Mouse (Mus musculus) thymus, postnatal 4 days (tissue): ENCODE data around the gene Zfyve19.

Experiments used
- DNase-seq: peaks from one replicate; pipeline ENCODE4 v3.0.0; 2021

Zfyve19 gene

DNA sequence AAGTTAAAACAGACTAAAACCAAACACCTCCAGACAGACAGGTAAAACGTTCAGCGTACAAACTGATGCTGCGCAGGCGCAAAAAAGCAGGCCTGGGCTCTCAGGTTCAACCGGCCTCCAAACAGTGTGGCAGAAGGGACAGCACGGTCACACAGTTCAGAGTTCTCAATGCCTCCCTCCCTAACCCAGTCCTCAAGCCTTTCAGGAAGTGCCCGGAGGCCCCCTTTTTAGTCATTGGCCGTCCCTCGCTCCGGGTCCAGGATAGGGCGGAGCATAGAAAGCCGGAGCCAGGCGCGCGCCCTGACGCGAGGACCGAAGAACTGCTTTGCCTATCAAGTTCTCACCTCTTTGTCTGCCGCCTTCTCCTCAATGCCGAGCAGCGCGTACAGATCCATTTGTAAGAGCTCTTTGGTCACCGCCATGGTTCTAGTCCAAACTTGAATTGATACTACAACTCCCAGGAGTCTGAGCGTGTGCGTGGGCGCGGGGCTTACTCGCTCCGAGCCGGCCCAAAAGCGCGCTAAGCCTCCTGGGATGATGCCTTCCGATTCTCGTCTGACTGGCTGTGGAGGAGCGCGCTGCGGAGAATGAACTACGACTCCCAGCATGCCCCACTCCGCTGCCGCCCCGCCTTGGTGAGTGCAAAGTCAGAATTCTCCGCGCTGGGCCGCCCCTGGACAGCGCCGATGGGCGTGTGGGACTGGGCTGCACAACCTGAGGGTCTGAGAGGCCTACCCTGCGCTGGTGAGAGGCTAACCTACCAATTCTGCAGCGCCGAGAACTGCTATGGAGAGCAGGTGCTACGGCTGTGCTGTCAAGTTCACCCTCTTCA, at the start of gene Zfyve19, which contains the start of gene Dnajc17:
Gene Zfyve19 (plus strand): TSS at position 274 of the 832 bp plus-strand sequence.
Gene Dnajc17 (minus strand): TSS at position 452 of the 832 bp plus-strand sequence.
- peak; percentile 94 for DNase-seq

DNA sequence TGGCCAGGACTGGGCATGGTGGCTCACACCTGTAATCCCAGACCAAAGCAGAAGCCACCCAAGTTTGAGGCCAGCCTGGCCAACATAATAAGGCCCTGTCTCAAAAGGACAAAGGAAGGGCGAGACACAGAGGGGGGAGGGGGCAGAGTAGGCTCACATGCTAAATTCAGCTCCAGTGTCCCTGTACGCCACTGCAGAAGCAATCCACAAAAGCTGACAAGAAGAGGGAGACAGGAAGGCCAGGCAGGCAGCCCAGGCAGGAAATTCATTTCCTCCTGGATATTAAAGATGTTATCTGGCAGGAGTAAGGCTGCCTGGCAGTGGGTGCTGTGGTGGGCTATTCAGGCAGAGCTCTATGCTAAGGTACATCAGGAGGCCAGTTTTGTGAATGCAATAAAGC, 47.2 kb upstream of the Zfyve19 start:
- DNase-seq = no peak

GRCm38 (mm10) chr2:119163135-119163534, 45.3 kb upstream of the Zfyve19 start:
- DNase-seq = no peak

- no peak for DNase-seq
These were observed 44.4 kb upstream of the Zfyve19 start for GRCm38 (mm10) chr2:119163999-119164398.

GRCm38 (mm10) chr2:119165401-119165800, 43.0 kb upstream of the Zfyve19 start:
- no peak for DNase-seq

- peak; percentile 27 for DNase-seq
These were observed 41.2 kb upstream of the Zfyve19 start, which contains the start of gene Gchfr for GRCm38 (mm10) chr2:119166901-119167865. Gene Gchfr, plus strand, starts transcription at chr2:119167773.

DNA sequence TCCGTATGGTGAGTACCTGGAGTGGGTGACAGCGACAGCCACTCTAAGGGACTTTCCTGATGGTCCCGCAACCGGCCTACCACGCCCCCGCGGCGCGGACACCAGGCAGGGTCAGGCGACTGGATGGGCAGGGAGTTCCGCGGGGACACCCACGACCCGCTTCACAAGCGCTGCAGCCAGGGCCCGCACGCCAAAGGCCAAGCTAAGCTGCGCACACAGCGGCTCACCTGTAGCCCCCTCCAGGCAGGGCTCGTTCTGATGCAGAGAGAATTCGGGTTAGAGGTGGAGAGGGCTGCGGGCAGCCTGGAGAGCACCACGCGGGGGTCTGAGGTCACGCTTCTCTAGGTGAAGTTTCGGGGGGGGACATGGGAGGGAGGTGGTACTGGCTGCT, 40.6 kb upstream of the Zfyve19 start:
- no peak for DNase-seq

DNA sequence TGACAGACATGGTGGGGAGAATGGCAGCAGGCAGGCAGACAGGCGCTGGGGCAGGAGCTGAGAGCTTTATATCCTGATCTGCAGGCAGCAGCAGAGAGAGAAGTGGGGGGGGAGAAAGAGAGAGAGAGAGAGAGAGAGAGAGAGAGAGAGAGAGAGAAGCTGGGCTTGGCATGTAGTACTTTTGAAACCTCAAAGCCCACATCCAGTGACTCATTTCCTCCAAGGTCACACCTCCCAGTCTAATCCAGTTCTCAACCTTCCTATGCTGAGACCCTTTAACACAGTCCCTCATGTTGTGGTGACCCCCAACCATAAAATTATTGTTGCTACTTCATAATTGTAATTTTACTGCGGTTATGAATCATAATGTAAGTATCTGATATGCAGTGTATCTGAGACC, 38.1 kb upstream of the Zfyve19 start:
- no peak for DNase-seq

GRCm38 (mm10) chr2:119171574-119171973, 36.8 kb upstream of the Zfyve19 start:
- DNase-seq = no peak

DNA sequence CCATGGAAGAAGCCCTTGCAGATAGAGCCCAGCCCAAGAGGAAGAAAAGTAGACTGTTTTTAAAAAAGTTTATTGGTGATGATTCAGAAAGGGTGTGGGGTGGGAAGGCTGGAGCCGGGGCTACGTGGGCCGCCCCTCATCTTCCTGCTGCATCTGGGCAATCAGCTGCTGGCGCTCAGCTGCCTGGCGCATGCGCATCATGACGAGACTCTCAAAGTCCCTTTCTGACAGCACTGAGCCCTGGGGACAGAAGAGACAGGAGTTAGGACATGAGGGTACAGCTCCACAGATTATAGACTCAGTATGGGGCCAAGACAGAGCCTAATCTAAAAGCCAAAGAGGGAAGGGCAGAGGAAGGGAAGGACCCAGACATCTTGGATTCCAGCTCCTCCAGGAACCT, 36.0 kb upstream of the Zfyve19 start:
- no peak for DNase-seq

GRCm38 (mm10) chr2:119172862-119173576, 35.4 kb upstream of the Zfyve19 start:
- no peak for DNase-seq

DNA sequence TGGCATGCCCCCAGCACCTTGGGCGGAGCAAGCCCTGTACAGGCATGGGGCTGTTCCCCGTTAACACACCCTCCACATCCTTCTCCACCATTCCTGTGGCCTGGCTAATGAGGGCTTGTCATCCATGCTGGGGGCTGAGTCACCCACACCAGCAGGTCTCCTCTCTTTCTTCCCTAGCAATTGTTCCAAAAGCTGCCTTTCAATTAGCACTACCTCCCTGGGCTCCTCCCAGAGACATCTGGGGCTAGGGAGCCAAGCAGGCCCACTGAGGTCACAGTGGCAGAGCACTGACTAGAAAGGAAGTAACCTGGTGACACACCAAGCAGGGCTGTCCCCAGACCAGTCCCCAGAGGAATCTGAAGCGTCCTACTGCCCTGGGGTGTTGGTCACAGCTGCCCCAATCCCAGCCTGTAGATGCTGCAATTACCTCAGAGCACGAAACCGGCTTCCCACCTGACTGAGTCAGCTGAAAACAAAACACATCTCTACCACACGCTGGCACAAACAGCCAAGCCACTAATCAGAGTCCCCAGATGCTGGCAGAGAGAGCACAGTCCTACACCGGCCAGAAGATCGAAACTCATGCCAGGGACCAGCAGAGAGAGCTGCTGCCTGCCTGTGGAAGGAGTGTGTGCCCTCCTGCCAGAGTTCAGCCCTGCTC, 34.3 kb upstream of the Zfyve19 start, which contains the start of gene Gm14137:
Gene Gm14137 (plus strand): TSS at position 519 of the 661 bp plus-strand sequence.
- DNase-seq = no peak

GRCm38 (mm10) chr2:119174866-119175265, 33.6 kb upstream of the Zfyve19 start:
- no peak for DNase-seq

DNA sequence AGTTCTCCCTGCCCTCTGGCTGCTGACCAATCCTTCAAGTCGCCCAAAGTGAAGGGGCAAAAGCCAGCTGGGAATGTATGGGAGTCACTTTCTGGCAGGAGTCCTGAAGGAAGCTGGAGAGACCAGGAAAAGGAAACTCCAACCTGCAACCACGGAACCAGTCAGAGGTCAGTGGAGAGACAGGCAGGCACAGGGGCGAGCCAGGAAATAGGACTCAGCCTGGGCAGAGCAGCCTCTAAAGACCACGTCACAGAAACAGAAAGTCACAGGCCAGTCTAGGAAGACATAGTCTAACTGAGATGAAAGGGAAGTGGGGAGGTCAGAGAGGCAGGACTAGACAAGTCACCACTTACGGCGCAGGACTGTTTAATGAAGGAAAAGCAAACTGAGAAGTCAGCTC, 32.8 kb upstream of the Zfyve19 start:
- DNase-seq = no peak

DNA sequence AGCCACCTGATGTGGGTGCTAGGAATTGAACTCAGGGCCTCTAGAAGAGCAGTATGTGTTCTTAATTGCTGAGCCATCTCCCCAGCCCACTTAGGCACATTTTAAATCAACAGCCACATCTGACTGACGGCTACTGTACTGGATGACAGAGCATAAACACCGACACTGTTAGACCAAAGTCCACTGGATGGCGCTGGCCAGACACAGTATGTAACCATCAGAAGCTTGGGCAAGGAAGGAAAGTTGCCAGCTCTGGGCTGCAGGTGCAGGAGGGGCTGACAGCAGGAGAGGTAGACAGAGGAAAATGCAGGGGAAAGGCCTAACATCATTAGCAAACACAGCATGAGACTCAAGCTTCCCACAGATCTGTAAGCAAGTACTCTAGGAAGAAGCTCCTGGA, 31.7 kb upstream of the Zfyve19 start:
- no peak for DNase-seq

GRCm38 (mm10) chr2:119177384-119177939, 31.0 kb upstream of the Zfyve19 start:
- no peak for DNase-seq

- no peak for DNase-seq
These were observed 25.5 kb upstream of the Zfyve19 start for GRCm38 (mm10) chr2:119182914-119183313.

DNA sequence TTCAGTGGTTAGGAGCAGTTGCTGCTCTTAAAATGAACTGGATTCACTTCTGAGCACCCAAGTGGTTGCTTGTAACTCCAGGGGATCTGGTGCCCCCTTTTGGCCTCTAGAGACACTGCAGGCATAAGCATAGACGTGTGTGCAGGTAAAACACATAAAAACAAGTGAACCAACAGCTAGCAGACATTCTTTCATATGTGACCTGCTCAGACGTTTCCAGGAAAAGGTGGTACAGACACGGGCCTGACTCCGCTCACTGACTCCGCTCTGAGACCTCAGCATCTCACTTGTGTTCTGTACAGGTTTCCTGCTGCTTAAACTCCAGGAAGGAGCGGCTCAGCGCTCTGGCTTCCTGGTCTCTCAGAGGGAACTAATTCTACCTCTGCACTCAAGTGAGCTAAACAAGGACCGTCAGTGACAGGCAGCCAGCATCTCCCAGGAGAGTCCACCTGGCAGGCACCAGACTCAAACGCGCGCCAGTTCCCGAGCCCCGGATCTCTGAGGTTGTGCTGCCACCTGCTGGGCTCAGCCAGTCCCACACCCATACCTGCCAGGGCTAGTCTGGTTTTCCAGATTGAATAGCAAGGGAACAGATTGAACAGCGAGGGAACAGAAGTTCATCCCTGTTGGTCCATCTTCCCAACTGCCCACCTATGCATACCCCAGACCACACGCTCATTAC, 19.2 kb upstream of the Zfyve19 start:
- peak; percentile 92 for DNase-seq

DNA sequence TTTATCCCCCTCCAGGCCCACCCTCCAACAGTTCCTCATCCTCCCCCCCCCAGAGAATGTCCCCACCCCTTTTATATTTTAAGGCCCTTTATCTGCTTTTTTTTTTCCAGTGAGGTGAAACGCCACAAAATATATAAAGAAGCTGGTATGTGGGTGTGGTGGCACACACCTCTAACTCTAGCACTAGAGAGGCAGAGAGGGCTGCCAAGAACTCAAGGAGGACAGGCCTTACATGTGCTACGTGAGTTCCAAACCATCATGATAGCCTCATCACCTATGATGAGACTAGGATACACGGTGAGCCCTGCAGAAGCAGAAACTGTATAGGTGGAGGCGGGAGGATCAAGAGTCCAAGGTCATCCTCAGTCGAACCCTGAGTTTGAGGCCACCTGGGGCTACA, 17.4 kb upstream of the Zfyve19 start:
- DNase-seq = no peak

GRCm38 (mm10) chr2:119194140-119194539, 14.3 kb upstream of the Zfyve19 start:
- DNase-seq = no peak
